Mouse (Mus musculus) layer of hippocampus, adult 18-20 months (tissue): ENCODE measurements at regions not wholly inside any gene's neighbourhood (a gene's known extent, or its start where the extent isn't known, plus 50 kb on each side); places are given as distances from the start of the nearest gene placed in this dataset.
A peak's percentile ranks its signal among the peaks of the same experiment; 100 is the strongest.

Experiments
- DNase-seq, 2 experiments: peaks; one replicate each; pipeline ENCODE4 v3.0.0; 2022; ENCODE audit warnings: low spot score in 2 of 2

DNA sequence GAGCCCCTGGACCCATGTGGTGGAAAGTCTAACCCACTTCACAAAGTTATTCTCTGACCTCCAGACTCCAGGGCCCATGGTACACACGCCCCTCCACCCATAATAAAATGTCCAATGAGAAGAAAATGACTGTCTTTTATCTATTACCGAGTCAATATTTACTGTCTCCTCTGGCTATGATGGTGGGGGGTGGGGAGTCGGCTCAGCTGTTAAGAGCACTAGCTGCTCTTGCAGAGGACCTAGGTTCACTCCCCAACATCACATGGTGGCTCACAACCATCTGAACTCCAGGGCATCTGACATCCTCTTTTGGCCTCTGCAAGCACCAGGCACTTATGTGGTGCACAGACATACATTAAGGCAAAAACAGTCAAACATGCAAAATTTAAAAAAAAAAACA lies 93.8 kb upstream of the Tmem189 start:
- no peak for DNase-seq

DNA sequence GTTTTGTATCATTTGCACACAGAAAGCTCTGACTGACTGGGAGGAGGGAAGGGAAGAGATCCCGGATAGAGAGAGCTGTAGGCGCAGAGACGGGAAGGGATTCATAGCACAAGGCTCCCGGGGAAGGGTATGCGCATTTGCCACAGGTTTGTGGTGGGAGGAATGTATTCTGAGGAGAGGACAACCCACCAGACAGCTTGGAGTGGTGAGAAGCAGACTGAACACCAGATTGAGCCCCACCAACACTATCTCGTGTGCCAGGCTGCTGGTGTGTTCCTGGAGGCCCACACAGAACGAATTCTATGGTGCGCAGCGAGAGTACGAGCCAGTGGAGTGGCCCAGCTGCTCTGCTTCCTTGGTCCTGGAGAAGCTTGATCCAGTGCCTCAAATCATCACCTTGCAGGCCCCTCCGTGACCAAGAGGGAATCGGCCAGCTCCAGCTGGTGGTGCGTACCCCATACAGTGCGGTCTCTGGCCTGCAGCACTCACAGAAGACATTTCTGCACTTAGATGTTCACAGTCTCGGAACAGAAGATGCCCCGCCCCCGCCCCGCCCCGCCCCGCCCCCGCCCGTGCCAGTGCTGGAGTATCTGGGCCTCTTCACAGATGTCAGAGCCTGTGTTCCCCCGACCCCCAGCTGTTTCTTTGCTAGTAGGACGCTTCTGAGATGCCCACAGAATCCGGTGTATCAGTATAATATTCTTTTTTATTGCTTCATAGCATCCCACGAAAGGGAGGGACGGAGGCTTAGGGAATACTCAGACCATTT lies 92.8 kb upstream of the Tmem189 start:
- DNase-seq = peak; percentile 94 to 96

DNA sequence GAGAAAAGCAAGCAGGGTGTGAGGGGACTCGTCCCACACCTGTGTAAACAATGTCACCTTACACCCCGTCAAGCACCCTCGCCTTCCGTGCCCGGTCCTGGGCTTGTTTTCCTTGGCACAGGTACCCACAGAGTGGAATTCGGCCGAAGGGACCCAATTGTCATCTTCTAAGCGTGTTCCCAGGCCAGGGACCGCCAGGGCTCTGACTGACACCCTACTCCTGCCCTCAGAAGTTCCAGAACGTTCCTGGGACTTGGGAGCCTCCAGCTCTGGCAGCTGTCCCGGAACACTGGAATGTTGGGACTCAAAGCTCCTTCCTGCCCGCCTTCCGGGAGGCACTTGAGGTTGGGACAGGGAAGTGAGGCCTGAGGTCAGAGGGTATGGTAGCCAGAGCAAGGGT lies 91.9 kb upstream of the Tmem189 start:
- no peak for DNase-seq

DNA sequence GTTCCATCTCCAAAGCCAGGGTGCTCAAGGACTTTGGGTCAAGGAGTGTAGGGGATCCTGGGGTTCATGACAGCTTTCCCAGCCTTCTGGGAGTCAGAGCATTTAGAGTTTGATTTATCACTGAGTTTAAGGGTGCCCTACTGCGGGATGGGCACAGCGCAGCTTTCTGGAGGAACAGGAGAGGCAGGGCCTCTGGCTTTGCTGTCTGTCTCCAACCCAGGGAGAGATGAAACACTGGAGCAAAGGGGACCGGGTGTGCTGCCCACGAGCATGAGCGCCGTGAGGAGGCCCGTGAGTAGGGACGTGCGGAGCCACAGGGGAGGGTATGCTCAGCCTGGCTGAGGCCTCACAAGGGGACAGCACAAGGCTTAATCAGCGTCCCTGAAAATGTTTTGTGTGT lies 89.1 kb upstream of the Tmem189 start:
- no peak for DNase-seq

DNA sequence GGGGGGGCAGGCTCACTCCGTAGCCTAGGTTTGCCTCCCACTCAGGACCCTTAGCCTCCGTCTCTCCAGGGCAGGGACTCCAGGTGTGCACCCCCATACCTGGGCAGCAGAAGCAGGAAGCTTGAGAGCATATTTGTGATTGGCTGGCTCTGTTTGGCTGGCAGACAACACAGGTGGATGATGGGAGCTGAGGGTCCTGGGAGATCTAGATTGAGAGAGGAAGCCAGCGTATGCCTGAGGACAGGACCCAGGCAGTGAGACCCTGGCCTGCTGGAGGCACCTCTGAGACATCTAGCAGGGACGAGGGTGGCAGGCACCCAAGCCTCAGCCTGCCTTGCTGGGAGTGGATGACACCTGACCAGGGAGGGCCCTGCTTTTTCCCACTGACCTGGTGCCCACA lies 88.6 kb upstream of the Tmem189 start:
- no peak for DNase-seq

DNA sequence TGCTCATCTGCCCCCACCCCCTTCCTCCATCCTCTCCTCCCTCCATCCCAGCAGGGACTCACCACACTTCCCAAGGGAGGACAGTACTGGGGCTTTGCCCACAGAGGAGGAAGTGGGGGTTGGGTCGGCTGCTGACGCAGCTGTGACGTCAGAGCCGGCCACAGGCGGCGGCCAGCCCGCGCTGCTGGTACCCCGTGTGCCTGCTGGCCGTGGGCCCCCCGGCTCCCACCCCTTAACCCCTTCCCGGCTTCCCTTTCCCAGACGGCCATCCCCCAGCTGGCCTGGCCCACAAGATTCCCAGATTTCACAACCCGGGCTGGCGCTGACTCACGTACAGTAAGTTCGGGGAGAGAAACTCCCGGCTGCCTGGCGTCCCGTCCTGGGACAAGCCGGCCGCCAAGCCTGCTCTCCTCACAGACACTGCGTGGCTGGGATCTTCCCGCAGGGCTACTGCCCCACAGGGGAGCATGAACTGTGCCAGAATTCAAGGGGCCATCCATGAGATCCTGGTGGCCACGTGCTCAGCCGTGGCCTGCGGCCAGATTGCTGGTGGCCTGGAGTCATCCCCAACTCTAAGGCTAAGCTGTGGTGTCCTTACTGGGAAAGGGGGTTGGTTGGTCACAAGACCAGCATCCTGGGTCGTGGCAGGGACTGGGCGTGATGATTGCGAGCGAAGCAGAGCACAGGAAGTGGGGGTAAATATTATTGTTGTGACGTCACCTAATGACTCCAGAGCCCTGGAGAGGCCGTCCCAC lies 87.9 kb upstream of the Tmem189 start:
- peak in 1 of 2 experiments; percentile 50 for DNase-seq

DNA sequence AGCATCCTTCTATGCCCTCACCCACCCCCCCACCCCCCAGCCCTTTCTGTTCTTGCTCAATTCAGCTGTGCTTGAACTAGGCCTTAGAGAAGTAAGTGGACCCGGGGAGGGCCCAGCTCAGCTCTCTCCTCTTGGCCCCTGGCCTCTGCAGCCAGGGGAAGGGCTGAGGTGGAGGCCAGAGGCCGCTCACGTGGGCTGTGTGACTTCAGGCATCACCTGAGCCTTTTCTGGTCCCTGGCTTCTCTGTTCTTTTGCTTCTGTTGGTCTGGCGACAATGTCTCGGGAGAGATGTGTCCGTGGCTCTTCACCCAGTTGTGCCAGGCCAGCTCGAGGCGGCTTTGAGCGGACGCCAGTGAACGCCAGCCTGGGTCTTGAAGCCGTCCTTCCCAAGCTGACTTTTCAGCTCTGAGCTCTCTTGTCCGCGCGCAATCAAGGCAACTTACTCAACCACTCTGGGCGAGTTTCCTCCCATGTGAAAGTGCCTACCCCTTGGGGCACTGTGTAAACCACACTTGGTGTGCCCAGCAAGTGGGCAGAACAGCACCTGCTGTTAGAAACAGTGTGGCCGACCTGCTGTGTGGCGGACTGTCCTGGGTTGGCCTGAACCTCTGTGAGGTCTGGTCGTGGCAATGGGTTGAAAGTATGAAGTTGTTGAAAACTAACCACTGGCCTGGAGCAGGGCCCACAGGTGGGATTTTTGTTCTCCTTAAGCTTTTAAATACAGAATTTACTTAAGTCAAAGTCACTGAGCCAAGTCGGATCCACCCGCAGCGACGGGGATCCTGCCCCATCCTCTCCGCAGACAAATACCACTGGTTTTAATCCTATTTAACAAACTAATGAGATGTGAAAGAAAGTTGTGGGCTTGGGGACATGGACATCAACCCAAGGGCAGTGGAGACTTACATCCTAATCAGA lies 86.9 kb upstream of the Tmem189 start:
- no peak for DNase-seq

DNA sequence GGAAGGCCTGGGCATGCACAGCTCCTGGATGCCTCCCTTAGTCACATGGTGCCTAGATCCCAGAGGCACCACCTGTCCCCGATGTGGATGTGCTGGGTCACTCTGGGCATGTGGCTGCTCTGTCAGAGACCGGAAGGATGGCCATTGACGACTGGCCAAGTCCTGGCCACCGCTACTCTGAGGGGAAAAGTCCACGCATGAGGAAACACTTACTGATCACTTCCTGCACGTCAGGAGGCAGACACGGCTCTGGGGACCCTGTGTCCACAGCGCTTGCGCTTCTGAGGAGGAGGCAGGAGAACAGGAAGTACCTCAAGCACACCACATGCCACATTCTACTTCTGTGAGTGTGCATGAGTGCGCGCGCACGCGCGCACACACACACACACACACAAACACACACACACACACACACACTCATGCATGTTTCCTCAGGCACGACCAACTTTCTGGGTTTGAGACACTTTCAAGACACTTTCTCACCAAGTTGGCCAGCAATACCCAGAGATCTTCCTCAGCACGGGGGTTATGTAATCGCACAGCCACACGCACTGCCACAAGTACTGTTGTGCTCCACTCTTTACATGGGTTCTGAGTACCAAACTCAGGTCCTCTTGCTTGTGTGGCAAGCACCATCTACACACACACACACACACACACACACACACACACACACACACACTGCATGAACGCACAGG lies 85.7 kb upstream of the Tmem189 start:
- peak in 1 of 2 experiments; percentile 47 for DNase-seq

DNA sequence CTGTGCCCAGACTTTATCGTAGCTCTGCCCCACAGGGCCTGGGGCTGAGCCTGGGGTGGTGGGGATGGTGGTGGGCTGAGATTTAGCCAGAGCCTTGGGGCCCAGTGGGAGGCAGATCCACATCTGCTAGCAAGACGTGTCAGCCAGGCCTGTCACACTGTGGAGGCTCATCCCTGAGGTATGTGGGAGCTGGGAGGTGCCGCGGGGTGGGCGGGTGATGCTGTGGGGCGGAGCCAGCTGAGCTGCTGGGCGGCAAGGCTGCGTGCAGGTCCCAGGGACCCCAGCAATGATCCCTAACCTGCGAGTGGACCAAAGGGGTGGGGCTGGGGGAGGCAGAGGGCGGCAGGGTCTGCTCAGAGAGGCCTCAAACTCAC lies 85.2 kb upstream of the Tmem189 start:
- no peak for DNase-seq

DNA sequence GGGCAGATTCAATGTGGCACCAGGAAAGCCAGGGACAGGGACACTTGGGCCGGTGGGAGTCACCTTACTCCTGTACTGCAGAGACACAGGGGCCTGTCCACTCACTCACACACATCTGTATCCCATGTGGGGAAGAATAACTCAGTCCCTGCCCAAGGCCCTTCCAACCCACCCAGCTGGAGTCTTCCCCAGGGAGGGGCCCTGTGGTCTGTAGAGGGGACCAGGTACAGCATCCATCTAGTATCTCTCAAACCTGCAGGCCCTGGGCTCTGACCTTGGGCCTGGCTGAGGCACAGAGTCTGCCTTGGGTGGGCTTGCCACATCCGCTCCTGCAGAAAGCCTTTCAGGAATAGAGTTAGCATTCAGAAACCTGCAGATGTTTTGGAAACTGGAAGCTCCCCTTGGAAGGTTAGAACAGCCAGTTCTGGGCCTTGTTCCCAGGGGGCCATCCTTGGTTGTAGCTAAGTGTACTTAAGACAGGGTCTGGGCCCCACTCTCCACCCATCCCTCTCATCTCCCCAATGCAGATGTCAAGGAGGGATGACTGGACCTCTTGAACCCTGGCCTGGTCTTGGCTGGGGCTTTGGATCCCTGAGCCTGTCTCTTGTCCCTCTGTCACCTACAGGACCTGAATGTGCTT lies 84.7 kb upstream of the Tmem189 start:
- DNase-seq = no peak

DNA sequence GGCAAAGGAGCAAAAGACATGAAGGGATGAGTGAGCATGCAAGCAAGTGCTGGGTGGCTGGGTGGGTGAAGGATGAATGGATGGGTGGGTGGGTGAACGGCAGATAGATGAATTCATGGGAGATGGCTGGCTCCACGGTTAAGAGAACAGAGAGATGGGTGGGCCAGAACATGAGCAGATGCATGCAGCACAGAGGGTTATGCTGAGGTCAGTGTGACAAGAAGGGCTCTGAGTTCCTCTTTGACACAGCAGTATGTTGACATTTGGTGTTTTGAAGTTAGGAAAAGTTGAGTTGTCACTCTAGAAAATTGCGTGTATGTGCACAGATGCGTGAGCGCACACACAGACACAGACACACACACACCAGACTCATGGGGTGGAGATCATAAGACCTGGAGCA lies 83.2 kb upstream of the Tmem189 start:
- no peak for DNase-seq

DNA sequence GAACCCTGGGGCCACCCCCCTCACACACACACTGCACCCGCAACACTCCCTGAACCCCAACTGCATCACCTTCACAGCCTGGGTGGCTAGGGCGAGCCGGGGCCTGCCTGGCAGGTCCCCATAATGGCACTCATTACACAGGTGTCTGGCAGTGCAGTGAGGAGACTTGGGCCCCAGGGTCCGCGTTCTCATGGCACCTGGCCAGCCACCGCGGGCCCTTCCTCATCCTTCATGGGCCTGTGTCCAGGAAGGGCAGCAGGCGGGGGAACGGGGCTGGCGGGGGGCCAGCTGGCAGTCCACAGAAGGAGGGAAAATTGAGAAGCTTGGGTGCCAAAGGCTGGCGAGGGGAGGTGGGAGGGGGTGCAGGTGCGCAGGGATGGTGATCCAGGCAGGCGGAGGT lies 78.3 kb upstream of the Tmem189 start:
- DNase-seq = no peak

DNA sequence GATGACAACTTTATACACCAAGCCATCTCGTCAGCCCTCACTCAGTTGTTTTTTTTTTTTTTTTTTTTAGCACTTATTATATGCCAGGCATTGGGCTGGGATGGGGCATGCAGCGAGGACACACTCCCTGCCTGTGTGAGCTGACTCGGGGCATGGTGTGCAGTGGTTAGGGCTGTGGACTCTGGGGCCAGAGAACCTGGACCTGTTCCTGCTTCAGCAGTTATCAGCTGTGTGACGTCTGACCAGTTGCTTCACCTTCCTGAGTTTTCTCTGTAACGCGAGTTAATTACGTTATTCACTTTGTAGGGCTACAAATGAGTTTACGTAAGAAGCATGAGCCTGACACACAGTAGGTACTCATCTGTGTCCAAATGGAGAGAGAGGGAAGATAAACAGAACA lies 77.7 kb upstream of the Tmem189 start:
- no peak for DNase-seq

DNA sequence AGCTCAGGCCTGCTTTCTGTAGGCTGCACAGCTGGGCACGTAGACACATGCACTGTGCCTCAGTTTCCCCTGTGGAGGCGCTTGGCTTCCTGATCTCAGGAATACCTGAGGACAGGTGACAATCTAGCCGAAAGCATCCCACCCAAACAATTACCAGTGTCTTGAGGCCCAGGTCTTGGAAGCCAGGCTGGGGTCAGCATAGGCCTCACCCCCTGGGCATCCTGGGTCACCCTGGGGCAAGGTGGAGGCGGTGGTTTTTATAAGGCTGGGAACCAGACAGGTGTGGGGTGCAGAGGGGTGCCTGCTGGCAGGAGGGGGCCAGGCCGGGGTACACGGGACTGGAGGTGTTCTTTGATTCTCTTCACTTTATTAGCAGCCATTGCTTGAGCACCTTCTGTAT lies 76.2 kb upstream of the Tmem189 start:
- no peak for DNase-seq

DNA sequence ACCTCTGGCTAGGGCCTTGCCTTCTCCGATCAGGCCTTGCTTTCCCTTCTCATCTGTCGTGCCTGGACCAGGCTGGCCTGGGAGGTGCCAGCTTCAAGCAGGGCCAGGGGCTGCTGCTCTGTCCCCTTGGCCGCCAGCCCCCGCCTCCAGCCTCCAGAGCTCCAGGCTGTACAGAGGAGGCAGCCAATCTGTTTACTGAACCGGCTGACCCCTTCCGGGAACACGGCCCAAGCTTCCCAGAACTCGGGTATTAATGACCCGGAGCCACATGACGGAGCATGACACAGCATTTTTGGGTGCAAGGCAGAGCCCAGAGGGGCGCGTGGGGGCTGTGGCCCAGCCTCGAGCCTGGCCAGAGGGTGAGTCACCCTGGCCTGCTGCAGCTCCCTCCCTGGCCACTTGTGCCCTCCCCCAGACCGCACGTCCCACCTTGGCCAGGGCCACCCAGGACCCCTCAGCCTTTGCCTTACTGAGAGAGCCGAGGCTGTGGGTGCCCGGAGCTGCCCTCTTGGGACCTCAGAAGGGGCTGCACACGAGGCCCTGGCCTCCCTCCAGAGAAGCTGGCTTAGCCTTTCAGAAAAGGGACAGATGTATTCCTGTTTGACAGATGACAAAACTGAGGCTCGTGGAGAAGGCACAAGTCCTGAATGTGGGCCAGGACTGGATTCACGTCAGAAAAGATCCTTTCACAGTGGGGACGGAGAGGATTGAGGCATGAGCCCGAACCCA lies 75.6 kb upstream of the Tmem189 start:
- DNase-seq = peak; percentile 55 to 77

DNA sequence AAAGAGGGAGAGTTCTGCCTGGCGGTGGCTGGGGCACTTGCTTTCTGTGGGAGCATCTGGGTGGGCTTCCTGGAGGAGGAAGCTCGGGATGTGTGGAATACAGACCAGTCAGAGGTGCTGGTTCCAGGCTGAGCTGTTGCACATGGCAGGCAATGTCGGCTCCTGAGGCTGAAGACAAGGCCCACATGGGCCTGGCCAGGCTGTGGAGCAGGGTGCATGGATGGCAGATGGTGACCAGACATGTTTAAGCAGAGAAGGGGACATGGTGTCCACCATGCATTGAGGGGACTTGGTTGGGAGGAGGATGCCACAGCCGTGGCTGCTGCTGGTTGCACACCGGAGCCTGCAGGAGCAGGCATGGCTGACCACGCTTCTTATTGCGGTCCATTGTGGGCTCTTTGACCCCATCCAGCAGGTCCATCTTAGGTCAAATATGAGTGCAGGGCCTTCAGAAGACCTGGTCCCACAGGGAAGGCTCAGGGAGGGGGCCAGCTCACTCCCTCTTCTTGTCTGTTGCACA lies 74.3 kb upstream of the Tmem189 start:
- no peak for DNase-seq

DNA sequence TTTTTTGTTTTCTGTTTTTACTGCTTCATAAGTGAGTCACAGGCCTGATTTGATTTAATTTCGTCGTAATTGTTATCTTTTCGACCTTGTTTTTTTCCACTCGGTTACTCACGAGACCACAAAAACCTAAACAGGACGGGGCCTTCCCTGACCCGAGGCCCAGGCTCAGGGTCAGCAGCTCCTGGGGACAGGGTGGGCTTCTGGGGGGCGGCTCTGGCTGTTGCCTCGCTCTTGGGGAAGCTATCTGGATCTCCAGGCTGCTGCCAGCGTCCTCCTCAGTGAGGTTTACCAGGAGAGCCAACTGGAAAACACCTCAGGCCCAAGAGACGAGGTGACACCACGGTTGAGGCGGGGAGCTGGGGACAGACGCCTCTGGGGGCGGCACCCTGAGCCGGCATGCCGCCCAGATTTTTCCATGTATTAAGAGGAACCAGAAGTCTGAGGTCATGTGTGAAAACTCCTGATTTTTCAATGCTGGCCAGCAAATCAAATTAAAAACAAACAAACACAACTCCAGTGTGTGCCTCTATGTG lies 71.8 kb upstream of the Tmem189 start:
- no peak for DNase-seq

DNA sequence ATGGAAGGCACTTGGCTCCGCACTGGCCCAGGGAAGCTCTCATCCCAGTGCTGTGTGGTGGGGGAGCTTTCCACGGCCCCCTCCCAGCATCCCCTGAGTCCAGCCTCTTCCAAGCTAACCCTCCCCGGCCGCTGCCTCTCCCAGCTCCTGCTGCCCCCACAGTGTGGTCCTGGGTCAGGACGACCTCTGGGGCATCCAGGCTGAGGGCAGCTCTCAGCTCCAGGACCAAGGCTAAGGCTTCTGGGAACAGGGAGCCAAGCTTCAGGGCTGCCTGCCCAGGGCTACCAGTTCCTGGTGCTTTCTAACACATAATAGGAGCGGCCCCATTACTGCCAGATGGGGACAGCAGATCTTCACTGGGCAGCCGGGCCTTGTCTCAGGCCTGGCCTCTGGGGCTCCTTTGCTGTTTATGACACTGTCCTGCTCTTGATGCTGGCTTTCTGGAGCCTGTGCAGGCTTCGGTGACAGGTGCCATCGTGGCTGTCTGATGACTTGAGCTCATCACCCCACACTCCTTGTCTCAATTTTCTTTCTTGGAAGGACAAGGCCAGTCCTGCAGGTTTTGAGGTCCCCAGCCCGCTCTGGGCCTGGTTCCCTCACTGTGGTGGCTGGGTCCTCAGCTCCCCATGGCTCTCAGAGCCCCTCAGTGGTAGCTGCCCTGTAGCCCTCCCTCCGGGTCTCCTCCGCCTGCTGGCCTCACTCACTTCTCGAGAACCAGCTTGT lies 71.2 kb upstream of the Tmem189 start:
- DNase-seq = no peak
